Mouse (Mus musculus) adrenal gland, adult (tissue): Measurements from ENCODE around the gene Ift22.
"Not testable (repeated sequence)": the region's sequence is repeated elsewhere in the genome, so short reads cannot be mapped to it uniquely, and the experiment has no call there.

Experiments
- DNase-seq, 2 experiments: peaks; one replicate each; pipeline ENCODE4 v3.0.0; 2022 to 2023; ENCODE audit warnings: low spot score in 1 of 2; ENCODE audit not compliant: inconsistent age in 2 of 2

Ift22 gene

GRCm38 (mm10) chr5:136943382-136943781 lies 35.4 kb downstream of the Ift22 start:
- DNase-seq = no peak

- no peak for DNase-seq
Measured at GRCm38 (mm10) chr5:136945084-136945483, 37.1 kb downstream of the Ift22 start.

GRCm38 (mm10) chr5:136947874-136948273 lies 39.9 kb downstream of the Ift22 start:
- DNase-seq = no peak

GRCm38 (mm10) chr5:136949551-136950336 lies 41.8 kb downstream of the Ift22 start:
- DNase-seq = not testable (repeated sequence)

GRCm38 (mm10) chr5:136950521-136950920 lies 42.6 kb downstream of the Ift22 start:
- no peak for DNase-seq

GRCm38 (mm10) chr5:136952153-136952552 lies 44.2 kb downstream of the Ift22 start:
- no peak for DNase-seq

GRCm38 (mm10) chr5:136953015-136953414 lies 45.1 kb downstream of the Ift22 start, which contains the start of gene Fis1:
Gene Fis1 (plus strand): TSS chr5:136953275.
- peak; percentile 98 to 99 for DNase-seq

GRCm38 (mm10) chr5:136953440-136953951 lies 45.5 kb downstream of the Ift22 start:
- peak; percentile 54 to 84 for DNase-seq

- no peak for DNase-seq
Measured at GRCm38 (mm10) chr5:136955622-136956021, 47.7 kb downstream of the Ift22 start.

GRCm38 (mm10) chr5:136957250-136957649 lies 49.3 kb downstream of the Ift22 start:
- DNase-seq = no peak

- DNase-seq = no peak
Measured at GRCm38 (mm10) chr5:136958991-136959605, 51.1 kb downstream of the Ift22 start.

GRCm38 (mm10) chr5:136960053-136960452 lies 52.1 kb downstream of the Ift22 start:
- no peak for DNase-seq

GRCm38 (mm10) chr5:136961334-136961982 lies 53.5 kb downstream of the Ift22 start:
- no peak for DNase-seq

GRCm38 (mm10) chr5:136961983-136962461 lies 54.1 kb downstream of the Ift22 start:
- DNase-seq = peak; percentile 92 to 99

- DNase-seq = peak; percentile 80 to 94
Measured at GRCm38 (mm10) chr5:136962501-136962900, 54.6 kb downstream of the Ift22 start.

GRCm38 (mm10) chr5:136962966-136963540 lies 55.1 kb downstream of the Ift22 start:
- no peak for DNase-seq
